Mouse (Mus musculus) layer of hippocampus, adult 11-12 months (tissue): ENCODE data around the gene Gpr83.

Experiments
- DNase-seq: peaks from one replicate; pipeline ENCODE4 v3.0.0; 2022; ENCODE audit warnings: low spot score

Gene Gpr83

DNA sequence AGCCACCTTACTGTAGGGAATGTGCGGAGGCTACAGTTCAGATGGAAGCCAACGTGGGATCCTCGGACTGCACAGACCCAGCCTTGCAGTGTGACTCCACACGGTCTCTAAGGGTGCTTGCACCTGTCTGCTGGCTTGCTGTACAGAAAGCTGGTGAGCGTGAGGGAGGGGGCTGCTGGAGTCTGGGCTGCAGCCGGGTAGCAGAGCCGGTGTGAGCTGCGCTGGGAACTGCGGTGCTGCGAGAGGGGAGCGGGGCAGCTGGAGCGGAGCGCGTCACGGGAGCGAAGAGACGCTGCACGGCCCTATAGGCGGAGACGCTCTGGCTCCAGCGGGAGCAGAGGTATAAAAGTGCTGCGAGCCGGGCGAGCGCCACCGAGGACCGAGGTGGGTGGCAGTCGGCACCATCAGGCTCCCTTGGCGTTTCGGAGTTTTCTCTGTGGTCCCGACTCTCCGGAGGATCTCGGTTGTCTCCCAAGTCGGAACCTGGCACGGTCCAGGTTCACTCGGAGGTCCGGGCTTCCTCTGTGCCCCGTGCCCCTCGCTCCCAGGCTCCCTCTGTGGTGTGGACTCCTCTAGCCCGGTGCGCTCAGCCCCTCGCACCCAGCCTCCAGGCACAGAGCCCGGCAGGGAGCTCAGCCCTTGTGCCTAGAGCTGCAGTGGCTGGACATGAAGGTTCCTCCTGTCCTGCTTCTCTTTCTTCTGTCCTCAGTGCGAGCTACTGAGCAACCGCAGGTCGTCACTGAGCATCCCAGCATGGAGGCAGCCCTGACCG is at the start of gene Gpr83:
TSS of gene Gpr83 (plus strand) at position 343 of the 772 bp plus-strand sequence.
- peak; percentile 35 for DNase-seq

DNA sequence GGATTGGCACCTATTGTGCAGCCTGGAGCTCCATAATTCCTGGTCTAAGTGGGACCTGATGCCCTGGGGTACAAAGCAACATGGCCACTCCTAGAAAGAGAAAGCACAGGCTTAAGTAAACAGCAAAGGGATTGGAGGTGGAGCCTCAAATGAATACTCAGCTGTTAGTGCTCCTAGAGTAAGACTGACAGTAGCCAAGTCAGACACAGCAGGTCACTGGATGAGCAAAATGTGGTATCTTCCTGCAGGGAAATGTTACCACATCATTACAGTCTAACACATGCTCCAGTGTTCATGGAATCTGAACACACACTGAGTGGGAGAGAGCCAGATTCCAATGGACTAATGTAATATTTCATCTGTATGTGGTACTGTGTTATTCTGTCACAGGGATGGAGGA is 38.6 kb upstream of the Gpr83 start:
- no peak for DNase-seq

GRCm38 (mm10) chr9:14824840-14825239 is 35.2 kb upstream of the Gpr83 start:
- DNase-seq: no peak

- no peak for DNase-seq
Observed at GRCm38 (mm10) chr9:14827875-14828274, 32.1 kb upstream of the Gpr83 start.

DNA sequence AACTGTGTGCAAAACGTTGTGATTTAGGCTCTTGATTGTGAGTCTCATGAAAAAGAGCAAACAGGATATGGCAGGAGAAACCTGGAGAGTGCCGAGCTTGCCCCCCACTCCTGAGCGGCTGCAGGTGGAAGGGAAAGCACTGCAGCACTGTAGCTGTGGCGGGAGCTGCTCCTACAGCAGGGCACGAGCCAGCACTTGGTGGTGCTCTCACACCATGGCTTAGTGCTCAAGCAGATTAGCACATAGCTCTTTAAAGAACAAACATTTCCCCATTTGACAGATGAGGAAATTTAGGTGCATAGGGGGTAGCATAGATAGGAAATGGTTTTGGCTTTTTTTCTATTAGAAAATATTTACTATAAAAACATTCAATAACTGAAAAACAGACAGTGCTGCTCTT is 28.0 kb upstream of the Gpr83 start:
- DNase-seq: no peak

- no peak for DNase-seq
Observed at GRCm38 (mm10) chr9:14835335-14836075, 24.5 kb upstream of the Gpr83 start.

GRCm38 (mm10) chr9:14839527-14839926 is 20.5 kb upstream of the Gpr83 start:
- no peak for DNase-seq

- DNase-seq: no peak
Observed at GRCm38 (mm10) chr9:14839970-14840369, 20.0 kb upstream of the Gpr83 start.

DNA sequence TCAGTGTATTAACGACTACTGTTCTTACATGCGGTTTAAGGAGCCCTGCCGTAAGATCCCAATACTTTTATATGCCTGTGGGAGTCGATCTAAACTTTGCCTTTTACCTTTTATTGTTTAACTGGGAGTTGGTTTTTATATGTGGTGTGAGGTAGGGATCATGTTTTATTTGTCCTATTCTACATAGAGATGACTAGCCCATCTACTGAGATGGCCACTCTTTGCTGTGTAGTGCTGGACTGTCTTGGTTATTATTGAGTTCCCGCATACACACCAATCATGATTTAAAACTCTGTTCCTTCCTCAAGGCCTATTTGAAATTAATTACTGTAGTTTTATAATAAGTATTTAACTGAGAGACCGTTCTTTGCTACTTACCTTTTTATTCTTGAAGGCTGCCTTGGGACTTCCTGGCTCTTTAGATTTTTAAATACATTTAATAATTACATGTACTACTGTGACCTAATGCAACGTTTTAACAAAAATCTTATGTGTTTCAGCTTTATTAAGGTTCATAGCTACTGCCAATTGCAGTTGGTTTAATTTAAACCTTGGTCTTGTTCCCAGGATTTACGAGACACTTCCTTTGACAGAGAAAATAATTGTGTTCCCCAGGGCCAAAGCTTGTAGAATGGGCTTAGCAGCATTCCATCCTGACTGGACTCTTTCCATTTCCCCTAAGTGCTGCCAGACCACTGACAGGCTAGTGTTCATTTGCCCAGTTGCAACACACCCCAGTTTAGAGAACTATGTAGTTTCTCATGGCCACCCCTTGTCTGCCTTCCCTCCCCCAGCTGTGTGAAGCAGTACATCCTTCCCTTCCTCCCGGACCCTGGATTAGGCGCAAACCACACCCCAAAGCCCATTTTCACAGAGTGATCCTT is 17.9 kb upstream of the Gpr83 start:
- DNase-seq: peak; percentile 28

GRCm38 (mm10) chr9:14843311-14843857 is 16.6 kb upstream of the Gpr83 start:
- DNase-seq: no peak

- no peak for DNase-seq
Observed at GRCm38 (mm10) chr9:14843901-14844300, 16.1 kb upstream of the Gpr83 start.

GRCm38 (mm10) chr9:14846428-14846827 is 13.6 kb upstream of the Gpr83 start:
- no peak for DNase-seq

GRCm38 (mm10) chr9:14848267-14848935 is 11.6 kb upstream of the Gpr83 start:
- DNase-seq: no peak

DNA sequence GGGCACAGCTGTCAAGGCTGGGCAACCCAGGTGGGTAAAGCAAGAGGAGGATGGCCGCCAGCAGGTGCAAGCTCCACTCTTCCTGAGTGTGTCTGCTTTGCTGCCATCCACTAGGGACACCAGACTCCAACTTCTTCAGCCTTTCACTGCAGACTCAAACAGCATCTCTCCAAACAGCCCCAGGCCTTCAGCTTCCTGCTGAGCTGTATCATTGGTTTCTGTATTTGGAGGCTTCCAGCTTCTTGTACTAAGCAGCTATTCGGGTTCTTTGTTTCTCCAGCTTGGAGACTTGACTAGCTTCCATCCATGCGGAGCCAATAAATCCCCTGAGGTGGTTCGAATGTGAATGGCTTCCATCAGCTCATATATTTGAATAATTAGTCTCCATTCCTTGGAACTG is 5.4 kb upstream of the Gpr83 start:
- DNase-seq: no peak

DNA sequence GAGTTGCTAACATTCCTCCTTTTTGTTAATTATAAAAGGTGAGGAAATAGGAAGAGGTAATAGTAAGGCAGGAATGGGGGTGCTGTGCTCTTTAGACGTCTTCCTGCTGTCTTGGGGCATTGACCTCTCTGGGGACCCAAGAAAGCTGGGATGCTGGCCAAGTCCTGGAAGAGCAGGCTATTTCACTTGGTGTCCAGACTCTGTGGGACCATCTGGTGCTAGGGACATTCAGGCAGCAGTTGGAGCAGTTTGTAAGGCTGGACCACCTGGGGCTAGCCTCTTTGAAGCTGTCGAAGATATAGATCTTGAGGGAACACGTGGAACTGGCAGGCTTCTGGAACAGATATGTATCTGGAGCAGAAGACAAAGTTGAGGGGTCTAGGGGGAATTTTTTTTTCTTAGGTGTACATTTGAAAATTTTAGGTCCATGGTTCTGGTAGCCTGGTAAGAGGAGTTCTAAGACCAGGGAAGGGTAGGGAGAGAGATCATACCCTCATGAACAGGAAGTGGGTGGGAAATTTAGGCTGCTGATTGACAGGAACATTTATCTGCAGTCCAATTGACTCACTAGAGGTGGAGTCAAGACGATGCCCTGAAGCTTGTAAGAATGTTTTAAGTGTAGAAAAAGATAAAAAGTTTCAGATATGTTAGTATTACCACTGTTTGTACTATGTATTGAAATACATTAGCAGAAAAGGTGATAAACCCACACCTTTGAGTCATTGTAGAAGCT is 2.9 kb upstream of the Gpr83 start:
- no peak for DNase-seq

- DNase-seq: no peak
Observed at GRCm38 (mm10) chr9:14858170-14858706, 1.8 kb upstream of the Gpr83 start.

- no peak for DNase-seq
Observed at GRCm38 (mm10) chr9:14858782-14859181, 1.2 kb upstream of the Gpr83 start.

- DNase-seq: no peak
Observed at GRCm38 (mm10) chr9:14863126-14863525, 3.1 kb downstream of the Gpr83 start.

DNA sequence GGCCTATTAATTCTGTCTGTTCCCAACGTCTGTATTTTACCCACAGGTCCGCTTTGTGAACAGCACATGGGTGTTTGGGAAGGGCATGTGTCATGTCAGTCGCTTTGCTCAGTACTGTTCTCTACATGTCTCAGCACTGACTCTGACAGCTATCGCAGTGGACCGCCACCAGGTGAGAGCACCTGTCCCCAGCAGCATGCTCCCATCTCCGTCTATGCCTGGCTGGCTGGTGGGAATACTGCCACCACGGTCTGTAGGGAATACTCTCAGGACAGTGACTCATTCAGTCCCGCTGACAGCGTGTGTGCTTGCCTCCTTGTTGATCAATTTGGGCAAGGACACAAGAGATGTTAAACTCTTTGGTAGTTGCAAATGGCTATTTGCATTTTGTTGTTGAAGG is 4.7 kb downstream of the Gpr83 start:
- no peak for DNase-seq

DNA sequence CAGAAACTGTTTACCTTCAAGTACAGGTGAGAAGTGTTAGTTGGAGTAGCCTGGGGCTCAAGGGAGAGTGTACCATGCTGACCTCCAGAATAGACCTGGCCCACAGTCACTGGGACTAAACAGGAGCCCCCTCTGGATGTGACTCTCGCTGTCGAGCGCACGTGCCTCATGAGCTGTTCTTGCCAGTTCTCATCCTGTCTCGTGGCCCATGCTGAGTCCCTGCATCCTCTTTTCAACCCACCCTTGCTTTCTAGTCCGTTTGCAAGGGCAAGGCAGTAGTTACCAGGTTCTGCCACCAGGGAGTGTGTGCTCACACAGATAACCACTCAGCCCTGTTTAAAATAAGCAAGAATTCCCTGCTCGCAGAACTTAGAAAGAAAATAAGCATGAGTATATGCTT is 6.9 kb downstream of the Gpr83 start:
- peak; percentile 77 for DNase-seq

- DNase-seq: no peak
Observed at GRCm38 (mm10) chr9:14868326-14868725, 8.3 kb downstream of the Gpr83 start.
